Mouse (Mus musculus): ENCODE data around the gene 5031439G07Rik. TPM values are rescaled to one million over a fixed set of nuclear protein-coding genes. Genes with fewer than 3 reads are reported as not detected.

The 5031439G07Rik gene
- polyA plus RNA-seq, 1 experiment: 0.63 TPM

GRCm38 (mm10) chr15:84997768-84998454 lies 9.6 kb upstream of the 5031439G07Rik start:
- Histone ChIP-seq H3K4me3 (replicated peaks) (no peak overlapping the region), H3K4me1 (ENCODE audit: control insufficient read depth) (no peaks in the 10 kb centered on the region), H3K36me3 (ENCODE audit: control insufficient read depth) (no peaks in the 10 kb centered on the region), H3K27me3 (ENCODE audit: control insufficient read depth) (peaks cover 4% of the 10 kb centered on the region), H3K9me3 (ENCODE audit: control insufficient read depth, low read length) (no peaks in the 10 kb centered on the region)
- TF ChIP-seq GATA1 (IDR thresholded peaks at IDR 0.05; ENCODE audit: low read length) (no peak), TAL1 (IDR thresholded peaks at IDR 0.05; ENCODE audit: low read length) (no peak)

- TF ChIP-seq TAL1 (IDR thresholded peaks at IDR 0.05; ENCODE audit: low read length): no peak
- TF ChIP-seq GATA1 (IDR thresholded peaks at IDR 0.05; ENCODE audit: low read length): no peak
- Histone ChIP-seq H3K4me3 (replicated peaks) (no peak overlapping the region), H3K36me3 (ENCODE audit: control insufficient read depth) (no peaks in the 10 kb centered on the region), H3K4me1 (ENCODE audit: control insufficient read depth) (no peaks in the 10 kb centered on the region), H3K27me3 (ENCODE audit: control insufficient read depth) (no peaks in the 10 kb centered on the region; the same call in 1 of the 2 replicates), H3K9me3 (ENCODE audit: control insufficient read depth, low read length) (no peaks in the 10 kb centered on the region)
These were observed 7.6 kb upstream of the 5031439G07Rik start for GRCm38 (mm10) chr15:84995967-84996366.

GRCm38 (mm10) chr15:84995041-84995440 lies 6.7 kb upstream of the 5031439G07Rik start:
- no peak for TF ChIP-seq TAL1 (IDR thresholded peaks at IDR 0.05; ENCODE audit: low read length)
- TF ChIP-seq GATA1 (IDR thresholded peaks at IDR 0.05; ENCODE audit: low read length): no peak
- Histone ChIP-seq H3K36me3 (ENCODE audit: control insufficient read depth) (no peaks in the 10 kb centered on the region), H3K27me3 (ENCODE audit: control insufficient read depth) (no peaks in the 10 kb centered on the region; the same call in 1 of the 2 replicates), H3K4me3 (replicated peaks) (no peak overlapping the region), H3K9me3 (ENCODE audit: control insufficient read depth, low read length) (no peaks in the 10 kb centered on the region), H3K4me1 (ENCODE audit: control insufficient read depth) (no peaks in the 10 kb centered on the region)

GRCm38 (mm10) chr15:84994498-84994897 lies 6.1 kb upstream of the 5031439G07Rik start:
- Histone ChIP-seq H3K4me3 (replicated peaks) (no peak overlapping the region), H3K4me1 (ENCODE audit: control insufficient read depth) (no peaks in the 10 kb centered on the region), H3K27me3 (ENCODE audit: control insufficient read depth) (no peaks in the 10 kb centered on the region; the same call in none of the 2 replicates), H3K9me3 (ENCODE audit: control insufficient read depth, low read length) (no peaks in the 10 kb centered on the region), H3K36me3 (ENCODE audit: control insufficient read depth) (no peaks in the 10 kb centered on the region)
- TF ChIP-seq TAL1 (IDR thresholded peaks at IDR 0.05; ENCODE audit: low read length) (no peak), GATA1 (IDR thresholded peaks at IDR 0.05; ENCODE audit: low read length) (no peak)

GRCm38 (mm10) chr15:84989771-84990170 lies 1.4 kb upstream of the 5031439G07Rik start:
- TF ChIP-seq TAL1 (IDR thresholded peaks at IDR 0.05; ENCODE audit: low read length): no peak
- no peak for TF ChIP-seq GATA1 (IDR thresholded peaks at IDR 0.05; ENCODE audit: low read length)
- no peaks in the 10 kb centered on the region for H3K9me3 ChIP-seq (ENCODE audit: control insufficient read depth, low read length)
- H3K36me3 ChIP-seq (ENCODE audit: control insufficient read depth): no peaks in the 10 kb centered on the region
- peaks cover 37% of the 10 kb centered on the region for H3K27me3 ChIP-seq (ENCODE audit: control insufficient read depth)
- H3K4me3 ChIP-seq (replicated peaks): no peak overlapping the region
- peaks cover 17% of the 10 kb centered on the region for H3K4me1 ChIP-seq (ENCODE audit: control insufficient read depth)

GRCm38 (mm10) chr15:84989098-84989497 lies 747 bp upstream of the 5031439G07Rik start:
- H3K4me1 ChIP-seq (ENCODE audit: control insufficient read depth): peaks cover 17% of the 10 kb centered on the region
- no peaks in the 10 kb centered on the region for H3K9me3 ChIP-seq (ENCODE audit: control insufficient read depth, low read length)
- H3K4me3 ChIP-seq (replicated peaks): no peak overlapping the region
- no peaks in the 10 kb centered on the region for H3K36me3 ChIP-seq (ENCODE audit: control insufficient read depth)
- H3K27me3 ChIP-seq (ENCODE audit: control insufficient read depth): peaks cover 37% of the 10 kb centered on the region
- TF ChIP-seq GATA1 (IDR thresholded peaks at IDR 0.05; ENCODE audit: low read length): no peak
- TF ChIP-seq TAL1 (IDR thresholded peaks at IDR 0.05; ENCODE audit: low read length): no peak

GRCm38 (mm10) chr15:84987020-84987815 lies 1.1 kb downstream of the 5031439G07Rik start:
- Histone ChIP-seq H3K27me3 (ENCODE audit: control insufficient read depth) (peaks cover 37% of the 10 kb centered on the region), H3K36me3 (ENCODE audit: control insufficient read depth) (no peaks in the 10 kb centered on the region), H3K9me3 (ENCODE audit: control insufficient read depth, low read length) (no peaks in the 10 kb centered on the region), H3K4me3 (replicated peaks) (peak overlapping the region; percentile 67), H3K4me1 (ENCODE audit: control insufficient read depth) (peaks cover 17% of the 10 kb centered on the region)
- TF ChIP-seq TAL1 (IDR thresholded peaks at IDR 0.05; ENCODE audit: low read length) (no peak), GATA1 (IDR thresholded peaks at IDR 0.05; ENCODE audit: low read length) (no peak)

GRCm38 (mm10) chr15:84986171-84987019 lies 2.0 kb downstream of the 5031439G07Rik start:
- H3K36me3 ChIP-seq (ENCODE audit: control insufficient read depth): no peaks in the 10 kb centered on the region
- TF ChIP-seq GATA1 (IDR thresholded peaks at IDR 0.05; ENCODE audit: low read length) (no peak), TAL1 (IDR thresholded peaks at IDR 0.05; ENCODE audit: low read length) (no peak)
- H3K4me3 ChIP-seq (replicated peaks): peak overlapping the region; percentile 67
- peaks cover 37% of the 10 kb centered on the region for H3K27me3 ChIP-seq (ENCODE audit: control insufficient read depth)
- H3K9me3 ChIP-seq (ENCODE audit: control insufficient read depth, low read length): no peaks in the 10 kb centered on the region
- H3K4me1 ChIP-seq (ENCODE audit: control insufficient read depth): peaks cover 17% of the 10 kb centered on the region
